Mouse (Mus musculus): Measurements from ENCODE around the gene Hps6. TPM values are rescaled to one million over a fixed set of nuclear protein-coding genes. Genes with fewer than 3 reads are reported as not detected.
"Not testable (repeated sequence)": the region's sequence is repeated elsewhere in the genome, so short reads cannot be mapped to it uniquely, and the experiment has no call there.

The Hps6 gene
- polyA plus RNA-seq (2015; fragmentation: Nextera tagmentation; extraction: Ambion mirVana), result 6.1 and 7.2 TPM in 2 replicates

GRCm38 (mm10) chr19:46003371-46004226 is at the start of gene Hps6:
Gene Hps6, plus strand, starts transcription at chr19:46003508.
- WGBS, result 2% methylated on average over 67 of the region's 70 CpGs
- peak; percentile 55 for ATAC-seq
- no peak within 1 kb of the TSS for H3K27ac ChIP-seq (ENCODE audit: low read depth, low read length)

GRCm38 (mm10) chr19:45956736-45957135 is 46.6 kb upstream of the Hps6 start:
- H3K36me3 ChIP-seq (ENCODE audit: control insufficient read depth, insufficient read depth, low read length), result peaks cover 6% of the 10 kb centered on the region; the same call in 1 of the 2 replicates

More at GRCm38 (mm10) chr19:46003371-46004226, at the start of gene Hps6:
- Histone ChIP-seq H3K4me2 (ENCODE audit: low read length) (peak within 1 kb of the TSS; percentile 96), H3K4me1 (ENCODE audit: control insufficient read depth, insufficient read depth, low read depth, low read length) (peaks cover 3% of the 10 kb centered on the region; the same call in 1 of the 2 replicates), H3K4me3 (ENCODE audit: low read length) (peak within 1 kb of the TSS; percentile 52), H3K36me3 (ENCODE audit: control insufficient read depth, insufficient read depth, low read length) (no peaks in the 10 kb centered on the region), H3K9ac (ENCODE audit: low read depth, low read length) (peak within 1 kb of the TSS; percentile 71), H3K9me3 (ENCODE audit: control insufficient read depth, low read length) (no peaks in the 10 kb centered on the region), H3K27me3 (replicated peaks; ENCODE audit: control insufficient read depth, insufficient read depth, low read length) (no peaks in the 10 kb centered on the region; the same call in 1 of the 2 replicates)

DNA sequence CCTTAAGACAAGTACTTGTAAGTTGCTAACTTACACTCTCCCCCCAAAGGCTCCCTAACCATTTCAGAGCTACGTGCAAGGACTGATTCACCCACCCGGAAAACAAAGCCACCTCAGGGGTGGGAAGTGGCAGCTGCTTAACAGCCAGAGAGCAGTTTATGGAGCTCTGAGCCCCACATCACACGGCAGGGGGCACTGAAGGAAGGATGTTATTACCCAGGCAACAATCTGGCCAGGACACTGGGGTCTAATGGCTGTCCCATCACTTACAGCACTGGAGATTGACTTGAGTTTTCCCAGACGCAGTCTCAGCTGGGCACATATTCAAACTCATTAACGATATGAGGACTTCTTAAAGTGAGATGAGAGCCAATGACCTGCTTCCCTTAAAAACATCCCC is 42.5 kb upstream of the Hps6 start:
- Histone ChIP-seq H3K27me3 (replicated peaks; ENCODE audit: control insufficient read depth, insufficient read depth, low read length) (no peaks in the 10 kb centered on the region), H3K9me3 (ENCODE audit: control insufficient read depth, low read length) (no peaks in the 10 kb centered on the region), H3K36me3 (ENCODE audit: control insufficient read depth, insufficient read depth, low read length) (peaks cover 6% of the 10 kb centered on the region; the same call in 1 of the 2 replicates), H3K27ac (ENCODE audit: low read depth, low read length) (no peak overlapping the region), H3K4me3 (ENCODE audit: low read length) (no peak overlapping the region), H3K4me1 (ENCODE audit: control insufficient read depth, insufficient read depth, low read depth, low read length) (peaks cover 3% of the 10 kb centered on the region), H3K9ac (ENCODE audit: low read depth, low read length) (no peak overlapping the region), H3K4me2 (ENCODE audit: low read length) (no peak overlapping the region)
- ATAC-seq, result peak; percentile 37
- 19% methylated on average over 5 of the region's 5 CpGs for whole genome bisulfite sequencing

More at GRCm38 (mm10) chr19:45956736-45957135, 46.6 kb upstream of the Hps6 start:
- H3K27ac ChIP-seq (ENCODE audit: low read depth, low read length), result no peak overlapping the region
- 94% methylated on average over 7 of the region's 7 CpGs for WGBS
- no peaks in the 10 kb centered on the region for H3K27me3 ChIP-seq (replicated peaks; ENCODE audit: control insufficient read depth, insufficient read depth, low read length)
- no peak overlapping the region for H3K4me3 ChIP-seq (ENCODE audit: low read length)
- H3K4me1 ChIP-seq (ENCODE audit: control insufficient read depth, insufficient read depth, low read depth, low read length), result peaks cover 3% of the 10 kb centered on the region
- H3K9me3 ChIP-seq (ENCODE audit: control insufficient read depth, low read length), result no peaks in the 10 kb centered on the region
- no peak overlapping the region for H3K9ac ChIP-seq (ENCODE audit: low read depth, low read length)
- ATAC-seq, result no peak
- H3K4me2 ChIP-seq (ENCODE audit: low read length), result no peak overlapping the region

- no peak overlapping the region for H3K4me2 ChIP-seq (ENCODE audit: low read length)
These were observed 18.9 kb upstream of the Hps6 start for GRCm38 (mm10) chr19:45984379-45984778.

GRCm38 (mm10) chr19:45988238-45988637 is 15.1 kb upstream of the Hps6 start:
- no peaks in the 10 kb centered on the region for H3K9me3 ChIP-seq (ENCODE audit: control insufficient read depth, low read length)

More at GRCm38 (mm10) chr19:45984379-45984778, 18.9 kb upstream of the Hps6 start:
- no peaks in the 10 kb centered on the region for H3K27me3 ChIP-seq (replicated peaks; ENCODE audit: control insufficient read depth, insufficient read depth, low read length)
- H3K4me3 ChIP-seq (ENCODE audit: low read length), result no peak overlapping the region
- no peak for ATAC-seq
- no peaks in the 10 kb centered on the region for H3K4me1 ChIP-seq (ENCODE audit: control insufficient read depth, insufficient read depth, low read depth, low read length)
- no peak overlapping the region for H3K9ac ChIP-seq (ENCODE audit: low read depth, low read length)
- H3K9me3 ChIP-seq (ENCODE audit: control insufficient read depth, low read length), result no peaks in the 10 kb centered on the region
- peaks cover 3% of the 10 kb centered on the region; the same call in 1 of the 2 replicates for H3K36me3 ChIP-seq (ENCODE audit: control insufficient read depth, insufficient read depth, low read length)
- no peak overlapping the region for H3K27ac ChIP-seq (ENCODE audit: low read depth, low read length)

DNA sequence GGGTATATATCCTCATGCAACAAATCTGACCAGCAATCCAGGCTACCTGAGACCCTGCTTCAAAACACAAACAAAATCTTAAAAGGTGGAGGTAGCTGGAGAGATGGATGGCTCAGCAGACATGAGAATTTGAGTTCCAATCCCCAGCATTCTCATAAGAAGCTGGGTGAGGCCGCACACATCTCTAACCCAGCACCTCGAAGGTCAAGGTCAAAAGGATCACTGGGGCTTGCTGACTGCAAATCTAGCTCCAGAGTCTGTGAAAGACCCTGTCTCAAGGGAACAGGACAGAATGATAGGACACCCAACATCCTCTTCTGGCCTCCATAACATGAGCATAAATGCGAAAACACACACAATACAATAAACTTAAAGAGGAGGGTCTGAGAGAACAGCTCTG is 12.1 kb upstream of the Hps6 start:
- Histone ChIP-seq H3K27me3 (replicated peaks; ENCODE audit: control insufficient read depth, insufficient read depth, low read length) (no peaks in the 10 kb centered on the region), H3K27ac (ENCODE audit: low read depth, low read length) (no peak overlapping the region), H3K9me3 (ENCODE audit: control insufficient read depth, low read length) (no peaks in the 10 kb centered on the region), H3K9ac (ENCODE audit: low read depth, low read length) (no peak overlapping the region), H3K4me2 (ENCODE audit: low read length) (no peak overlapping the region), H3K4me3 (ENCODE audit: low read length) (no peak overlapping the region), H3K4me1 (ENCODE audit: control insufficient read depth, insufficient read depth, low read depth, low read length) (no peaks in the 10 kb centered on the region), H3K36me3 (ENCODE audit: control insufficient read depth, insufficient read depth, low read length) (peaks cover 3% of the 10 kb centered on the region; the same call in 1 of the 2 replicates)
- WGBS, result 95% methylated on average over 3 of the region's 3 CpGs
- no peak for ATAC-seq

More at GRCm38 (mm10) chr19:45988238-45988637, 15.1 kb upstream of the Hps6 start:
- Histone ChIP-seq H3K27ac (ENCODE audit: low read depth, low read length) (no peak overlapping the region), H3K4me1 (ENCODE audit: control insufficient read depth, insufficient read depth, low read depth, low read length) (no peaks in the 10 kb centered on the region), H3K27me3 (replicated peaks; ENCODE audit: control insufficient read depth, insufficient read depth, low read length) (no peaks in the 10 kb centered on the region), H3K36me3 (ENCODE audit: control insufficient read depth, insufficient read depth, low read length) (peaks cover 3% of the 10 kb centered on the region; the same call in 1 of the 2 replicates), H3K4me2 (ENCODE audit: low read length) (no peak overlapping the region), H3K9ac (ENCODE audit: low read depth, low read length) (no peak overlapping the region), H3K4me3 (ENCODE audit: low read length) (no peak overlapping the region)
- no peak for ATAC-seq
- 98% methylated on average over 3 of the region's 3 CpGs for WGBS

DNA sequence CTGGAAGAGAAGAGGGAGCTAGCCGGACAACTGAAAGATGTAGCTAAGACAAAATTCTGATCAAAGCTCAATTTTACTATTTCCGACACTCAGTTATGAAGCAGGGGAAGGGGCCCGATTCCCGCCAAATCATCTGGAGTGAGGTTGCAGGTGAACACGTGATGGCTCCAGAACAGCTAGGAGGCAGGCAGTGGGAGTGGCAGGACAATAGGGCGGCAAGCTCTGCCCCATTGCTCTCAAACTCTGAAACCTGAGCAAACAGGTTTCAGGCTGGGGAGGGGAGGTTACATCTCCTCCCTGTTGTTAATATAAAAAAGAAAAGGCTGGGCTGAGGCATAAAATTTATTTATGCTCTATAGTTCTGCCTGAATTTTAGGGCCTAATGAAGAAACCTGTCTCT is 9.9 kb upstream of the Hps6 start:
- H3K4me2 ChIP-seq (ENCODE audit: low read length); H3K9ac ChIP-seq (ENCODE audit: low read depth, low read length); H3K36me3 ChIP-seq (ENCODE audit: control insufficient read depth, insufficient read depth, low read length); H3K4me1 ChIP-seq (ENCODE audit: control insufficient read depth, insufficient read depth, low read depth, low read length); ATAC-seq; H3K9me3 ChIP-seq (ENCODE audit: control insufficient read depth, low read length); H3K4me3 ChIP-seq (ENCODE audit: low read length); H3K27me3 ChIP-seq (replicated peaks; ENCODE audit: control insufficient read depth, insufficient read depth, low read length); H3K27ac ChIP-seq (ENCODE audit: low read depth, low read length): not testable (repeated sequence)
- 92% methylated on average over 6 of the region's 6 CpGs for WGBS

DNA sequence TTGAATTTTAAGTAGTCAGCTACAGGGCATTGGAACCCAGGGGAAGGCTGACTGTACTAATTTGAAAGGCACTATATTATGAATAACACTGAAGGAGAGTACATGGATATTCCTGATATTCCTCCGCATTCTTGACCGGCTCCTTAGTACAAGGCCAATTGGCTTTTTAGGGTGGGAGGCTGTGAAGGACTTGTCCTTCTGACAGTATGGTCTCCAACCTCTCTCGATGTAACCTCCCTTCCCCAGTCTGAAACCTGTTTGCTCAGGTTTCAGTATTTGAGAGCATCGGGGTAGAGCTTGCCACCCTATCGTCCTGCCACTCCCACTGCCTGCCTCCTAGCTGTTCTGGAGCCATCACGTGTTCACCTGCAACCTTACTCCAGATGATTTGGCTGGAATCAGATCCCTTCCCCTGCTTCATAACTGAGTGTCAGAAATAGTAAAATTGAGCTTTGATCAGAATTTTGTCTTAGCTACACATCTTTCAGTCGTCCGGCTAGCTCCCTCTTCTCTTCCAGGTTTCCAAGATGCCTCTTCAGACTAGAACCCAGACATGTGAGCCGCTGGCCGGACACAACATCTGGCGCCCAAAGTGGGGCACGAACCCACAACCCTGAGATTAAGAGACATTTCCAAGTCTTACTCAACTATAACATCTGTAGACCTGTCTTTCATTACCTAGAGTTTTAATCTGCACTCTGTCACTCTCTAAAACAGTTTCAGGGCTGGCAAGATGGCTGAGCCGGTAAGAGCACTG is 9.1 kb upstream of the Hps6 start:
- no peak for ATAC-seq
- Histone ChIP-seq H3K9ac (ENCODE audit: low read depth, low read length) (no peak overlapping the region), H3K36me3 (ENCODE audit: control insufficient read depth, insufficient read depth, low read length) (no peaks in the 10 kb centered on the region), H3K27me3 (replicated peaks; ENCODE audit: control insufficient read depth, insufficient read depth, low read length) (no peaks in the 10 kb centered on the region), H3K27ac (ENCODE audit: low read depth, low read length) (no peak overlapping the region), H3K4me2 (ENCODE audit: low read length) (no peak overlapping the region), H3K4me3 (ENCODE audit: low read length) (no peak overlapping the region), H3K4me1 (ENCODE audit: control insufficient read depth, insufficient read depth, low read depth, low read length) (peaks cover 4% of the 10 kb centered on the region), H3K9me3 (ENCODE audit: control insufficient read depth, low read length) (no peaks in the 10 kb centered on the region)
- 95% methylated on average over 13 of the region's 13 CpGs for WGBS

DNA sequence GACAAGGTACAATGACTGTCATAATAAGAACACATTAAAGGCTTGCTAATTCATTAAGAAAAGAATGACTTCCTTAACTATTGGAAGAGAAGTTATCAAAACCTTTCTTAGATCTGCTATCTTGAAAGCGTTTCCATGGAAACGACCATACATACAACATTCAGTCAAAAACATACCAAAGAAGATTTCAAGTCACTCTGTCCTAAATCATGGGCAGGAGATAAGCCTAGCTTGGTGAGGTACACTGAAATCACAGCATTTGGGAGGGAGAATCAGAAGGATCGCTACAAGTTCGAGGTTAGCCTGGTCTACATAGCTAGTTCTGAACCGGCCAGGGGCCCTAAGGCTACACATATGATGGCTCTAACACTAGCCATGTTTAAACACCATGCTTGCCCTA is 5.9 kb upstream of the Hps6 start:
- Histone ChIP-seq H3K9me3 (ENCODE audit: control insufficient read depth, low read length) (no peaks in the 10 kb centered on the region), H3K27ac (ENCODE audit: low read depth, low read length) (no peak overlapping the region; the same call in 1 of the 2 replicates), H3K4me2 (ENCODE audit: low read length) (peak overlapping the region; percentile 72), H3K9ac (ENCODE audit: low read depth, low read length) (peak overlapping the region; percentile 95), H3K4me1 (ENCODE audit: control insufficient read depth, insufficient read depth, low read depth, low read length) (peaks cover 4% of the 10 kb centered on the region), H3K4me3 (ENCODE audit: low read length) (peak overlapping the region; percentile 92), H3K36me3 (ENCODE audit: control insufficient read depth, insufficient read depth, low read length) (no peaks in the 10 kb centered on the region), H3K27me3 (replicated peaks; ENCODE audit: control insufficient read depth, insufficient read depth, low read length) (no peaks in the 10 kb centered on the region; the same call in 1 of the 2 replicates)
- 58% methylated on average over 5 of the region's 5 CpGs for WGBS
- no peak for ATAC-seq

All from hindbrain, embryonic 16.5 days (tissue).